Mouse (Mus musculus) ES-Bruce4 (cell line): Measurements from ENCODE around the gene Ttc9.

Experiments
- CTCF ChIP-seq: IDR thresholded peaks from one replicate; pipeline ENCODE4 v1.8.1; 2011; ENCODE audit warnings: low read depth, low read length
- POLR2A ChIP-seq: IDR thresholded peaks from one replicate; pipeline ENCODE4 v1.8.1; 2011; ENCODE audit warnings: low read length; ENCODE audit not compliant: insufficient read depth

DNA sequence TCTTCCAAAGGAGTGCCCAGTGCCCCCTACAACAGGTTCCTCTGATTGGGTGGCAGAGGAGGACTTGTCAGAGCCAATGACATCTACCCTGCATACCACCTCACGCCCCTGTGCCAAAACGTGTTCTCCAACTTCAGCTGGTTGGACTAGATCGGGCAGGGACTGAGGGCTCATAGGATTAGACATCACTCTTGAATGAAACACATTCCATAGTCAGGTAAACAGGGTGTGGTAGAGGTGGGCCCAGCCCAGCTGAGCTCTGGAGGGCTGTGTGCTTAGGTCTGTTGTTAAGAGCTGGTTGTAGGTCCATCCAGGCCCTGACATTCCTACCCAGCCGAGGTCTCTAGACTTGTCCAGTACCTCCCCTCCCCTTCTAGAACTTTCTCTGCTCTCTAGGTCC is 81.6 kb downstream of the Ttc9 start:
- TF ChIP-seq CTCF (no peak), POLR2A (no peak)
